ENCODE assay signal across 13 mouse cellular contexts in the genomic region with DNA sequence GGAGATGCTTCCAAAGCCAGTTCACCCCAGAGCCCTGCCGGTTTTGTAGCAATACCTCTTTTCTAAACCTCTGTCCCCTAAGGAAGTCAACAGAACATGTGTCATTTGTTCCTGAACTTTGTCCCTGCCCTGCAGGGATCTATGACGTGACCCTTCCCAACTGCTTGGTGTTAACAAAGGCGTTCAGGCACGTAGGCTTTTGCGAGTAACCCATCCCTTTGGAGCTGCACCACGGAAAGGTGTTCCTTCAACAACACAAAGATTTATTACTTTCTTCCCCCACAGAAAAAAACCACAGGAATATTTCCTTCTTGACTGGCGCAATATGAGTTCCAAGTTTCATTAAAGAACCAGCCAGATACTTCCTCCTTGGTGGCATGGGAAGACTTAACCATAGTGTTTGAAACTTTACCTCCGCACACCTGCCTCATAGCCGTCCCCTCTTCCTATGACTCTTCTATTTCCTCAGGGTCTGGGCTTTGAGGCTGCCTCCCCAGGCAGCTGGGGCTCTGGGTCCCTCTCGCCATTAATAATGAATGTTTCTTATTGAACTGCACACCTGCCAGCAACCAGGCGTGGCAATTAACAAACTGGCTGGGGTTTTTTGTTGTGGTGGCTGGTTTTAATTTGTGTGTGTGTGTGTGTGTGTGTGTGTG. TPM values are rescaled to one million over a fixed set of nuclear protein-coding genes. Genes with fewer than 3 reads are reported as not detected.
DNase-seq lines count a peak whose midpoint lies in the region; ATAC-seq lines count a peak whose summit lies in the region.
"Had no signal": no experiment of that assay in that cellular context is flagged by ENCODE, and none has a peak within 500 bp of the region (broad histone marks: within the 10 kb centered on the region; RNA-seq: fewer than 3 reads in every experiment).

No protein-coding gene starts in this region.

- DNase-seq in fat pad, adult 2 months (ENCODE audit: extremely low read depth, low read depth, low spot score), result peak; percentile 97
- peak; percentile 80 for DNase-seq in large intestine, adult 2 months (ENCODE audit: low read depth, low spot score)
- DNase-seq in B cell, adult 2 months, result no peak
- no peak for DNase-seq in layer of hippocampus, postnatal 36 days
- no peak for DNase-seq in gastrocnemius, postnatal 14 days
- DNase-seq: adrenal gland, postnatal 36 days; cerebellum, postnatal 10 days; gastrocnemius, postnatal 25 days; kidney, adult 8-10 months; lung, adult 2 months had no signal

- ATAC-seq in common myeloid progenitor, adult 5-6 weeks (replicated peaks; ENCODE audit: low read depth, poor library complexity, severe bottlenecking), result peak; percentile 52
- peak; percentile 53 for ATAC-seq in megakaryocyte progenitor cell, adult 5-6 weeks (replicated peaks; ENCODE audit: poor library complexity)
- ATAC-seq: midbrain, embryonic 15.5 days had no signal

- intact Hi-C loops in gastrocnemius, postnatal 14 days (cut with DNase I; ENCODE audit: low total_unique reads), result no loop called here

- WGBS in large intestine, adult 2 months, result 30% methylated on average over 11 of the region's 11 CpGs

RNA-seq across cellular contexts. Expression of a gene that starts 43.0 kb away (rescaled TPM):
- 66.6 and 76.2 TPM in 2 replicates for total RNA-seq in common myeloid progenitor, adult 5-6 weeks (2017)
- 16.8 and 20.6 TPM in 2 replicates for polyA plus RNA-seq in large intestine, adult 2 months (2012; rRNA removed)
- total RNA-seq in megakaryocyte progenitor cell, adult 5-6 weeks (2015), result 38.0 and 41.5 TPM in 2 replicates
- 79.6 and 86.3 TPM in 2 replicates for total RNA-seq in megakaryocyte progenitor cell, adult 5-6 weeks (2017)
- 10 to 100 TPM; 25.8 to 27.0 TPM for total RNA-seq in layer of hippocampus, postnatal 36 days (2021)
- total RNA-seq in gastrocnemius, postnatal 14 days (2021), result 1 to 10 TPM; 3.3 to 4.4 TPM

Comparison
In these comparisons a context has a peak if more than half of its experiments do, and no peak if none do; other contexts are left out.
1. DNase-seq: peak in fat pad, adult 2 months (single experiment) and large intestine, adult 2 months (single experiment); none in B cell, adult 2 months (0 of 2), layer of hippocampus, postnatal 36 days (0 of 2) and gastrocnemius, postnatal 14 days (single experiment).
2. RNA of a gene that starts 43.0 kb away (total RNA-seq): 38.0 to 86.3 TPM in megakaryocyte progenitor cell, adult 5-6 weeks, 66.6 to 76.2 TPM in common myeloid progenitor, adult 5-6 weeks and 25.8 to 27.0 TPM in layer of hippocampus, postnatal 36 days; 3.3 to 4.4 TPM in gastrocnemius, postnatal 14 days; every median in the first group is over 4 times any median in the second.